Mouse (Mus musculus): ENCODE measurements around the gene Apoa2.

DNA sequence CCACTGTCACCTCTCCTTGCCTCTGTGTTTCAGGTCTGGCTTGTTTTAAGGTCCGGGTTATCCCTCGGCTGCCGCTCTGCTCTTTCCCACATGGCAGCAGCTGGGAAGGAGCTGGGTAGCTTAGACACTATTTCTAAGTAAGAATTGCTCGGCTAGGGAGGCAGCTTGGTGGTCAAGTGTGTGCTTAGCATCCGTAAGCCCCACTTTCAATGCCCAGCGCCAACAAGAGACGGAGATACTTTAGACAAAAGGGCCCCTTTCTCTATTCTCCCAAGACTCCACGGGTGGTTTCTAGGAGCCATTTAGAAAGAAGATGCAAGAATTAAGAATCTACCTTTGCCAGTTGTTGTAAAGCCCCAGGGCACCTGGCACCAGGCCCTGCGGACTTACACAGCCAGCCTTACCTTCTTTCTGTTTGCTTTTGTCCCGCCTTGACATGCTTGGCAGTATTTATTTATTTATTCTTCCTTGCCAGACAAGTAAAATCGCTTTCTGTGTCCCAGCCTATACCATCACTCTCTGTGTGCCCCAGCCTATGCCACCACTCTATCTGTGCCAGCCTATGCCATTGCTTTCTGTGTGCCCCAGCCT lies 50.4 kb downstream of the Apoa2 start:
- TF ChIP-seq CTCF (IDR thresholded peaks at IDR 0.05; ENCODE audit: low read depth) (no peak), EP300 (IDR thresholded peaks at IDR 0.05; ENCODE audit: low read depth) (no peak)
